Mouse (Mus musculus) thymus, adult 2 months (tissue): ENCODE measurements around the gene Mettl7a3.

ENCODE experiments used
- CTCF ChIP-seq: fragments of 200-500 bp; IDR thresholded peaks from 2 replicates; pipeline ENCODE4 v1.5.1; 2012; ENCODE audit warnings: mild to moderate bottlenecking, control low read depth, low read length, moderate library complexity, borderline replicate concordance; ENCODE audit not compliant: control insufficient read depth, poor library complexity, insufficient read depth; ENCODE audit errors: extremely low read depth
- POLR2A ChIP-seq: fragments of 200-500 bp; IDR thresholded peaks from 2 replicates; pipeline ENCODE4 v1.6.1; 2012; ENCODE audit warnings: mild to moderate bottlenecking, low read length, control low read depth, moderate library complexity; ENCODE audit not compliant: control insufficient read depth, poor library complexity, insufficient read depth; ENCODE audit errors: extremely low read depth

GRCm38 (mm10) chr15:100346761-100347160 lies 12.0 kb downstream of the Mettl7a3 start:
- TF ChIP-seq CTCF, result no peak
- TF ChIP-seq POLR2A, result no peak
